Mouse (Mus musculus) heart, adult 8-10 months (tissue): ENCODE results near the gene Gm10300. TPM values are rescaled to one million over a fixed set of nuclear protein-coding genes. Genes with fewer than 3 reads are reported as not detected.

Experiments
- DNase-seq: peaks from one replicate; pipeline ENCODE4 v3.0.0; 2022; ENCODE audit warnings: low spot score
- total RNA-seq, 4 experiments: library from RNA; stranded (reverse); gene quantifications; 2 replicates each; pipeline ENCODE4 v1.2.4; 2022

Gene Gm10300
- total RNA-seq, 4 experiments from 2014 or later, result 0.12 to 0.29 (median 0.13) TPM; not detected in 1

GRCm38 (mm10) chr4:132051321-132052275 lies 22.9 kb upstream of the Gm10300 start:
- DNase-seq, result no peak

- DNase-seq, result no peak
These were observed 17.2 kb upstream of the Gm10300 start for GRCm38 (mm10) chr4:132057311-132057710.

DNA sequence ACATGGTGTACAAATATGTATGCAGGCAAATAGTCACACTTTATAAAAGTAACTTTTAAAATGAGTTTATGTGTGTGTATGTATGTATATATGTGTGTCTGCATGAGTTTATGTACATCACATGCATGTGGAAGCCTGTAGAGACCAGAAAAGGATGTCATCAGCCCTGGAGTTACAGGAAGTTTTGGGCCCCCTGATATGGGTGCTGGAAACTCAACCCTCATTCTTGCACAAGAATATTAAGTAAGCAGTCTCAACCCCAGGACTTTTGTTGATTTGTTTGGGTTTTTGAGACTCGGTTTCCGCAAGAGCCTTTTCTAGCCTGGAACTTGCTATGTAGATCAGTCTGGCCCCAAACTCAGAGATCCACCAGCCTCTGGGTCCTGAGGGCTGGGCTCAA lies 15.0 kb upstream of the Gm10300 start:
- DNase-seq, result no peak

DNA sequence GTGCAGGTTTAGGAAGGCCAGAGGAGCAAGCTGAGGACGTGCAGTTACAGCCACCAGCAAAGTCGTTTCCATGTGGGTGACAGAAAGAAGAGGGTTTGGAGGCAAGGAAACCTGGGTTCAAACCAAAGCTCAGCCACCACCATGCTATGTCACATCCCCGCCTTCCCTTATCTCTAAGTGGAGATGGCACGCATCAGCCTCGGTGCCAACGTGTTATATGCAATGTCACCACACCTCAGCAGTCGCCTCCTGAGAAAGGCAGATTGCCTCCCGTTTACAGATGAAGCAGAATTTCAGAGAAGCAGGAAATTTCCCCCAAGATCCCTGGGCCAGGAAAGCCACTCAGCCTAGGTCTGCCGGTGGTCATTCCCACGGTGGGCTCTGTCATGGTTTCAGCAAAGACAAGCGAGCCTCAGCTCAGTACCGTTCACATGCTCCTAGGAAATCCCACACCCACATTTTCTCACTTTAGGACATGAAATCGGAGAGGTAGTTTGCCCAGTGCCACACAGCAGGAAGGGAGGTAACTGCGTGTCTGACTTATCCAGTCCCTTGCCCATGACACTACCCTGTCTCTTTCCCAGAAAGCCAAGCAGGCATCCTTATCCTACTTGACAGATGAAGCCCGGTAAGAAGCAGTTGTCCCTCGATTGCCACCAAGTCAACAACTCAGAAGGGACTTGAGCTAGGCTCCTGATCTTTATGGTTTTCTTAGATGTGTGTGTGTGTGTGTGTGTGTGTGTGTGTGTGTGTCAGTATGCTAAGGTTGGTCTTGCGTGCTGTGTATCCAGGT lies 14.3 kb upstream of the Gm10300 start:
- no peak for DNase-seq

- DNase-seq, result no peak
These were observed 12.2 kb upstream of the Gm10300 start for GRCm38 (mm10) chr4:132062289-132062688.

GRCm38 (mm10) chr4:132062934-132063884 lies 11.3 kb upstream of the Gm10300 start:
- no peak for DNase-seq

GRCm38 (mm10) chr4:132064550-132064949 lies 9.9 kb upstream of the Gm10300 start:
- DNase-seq, result no peak

DNA sequence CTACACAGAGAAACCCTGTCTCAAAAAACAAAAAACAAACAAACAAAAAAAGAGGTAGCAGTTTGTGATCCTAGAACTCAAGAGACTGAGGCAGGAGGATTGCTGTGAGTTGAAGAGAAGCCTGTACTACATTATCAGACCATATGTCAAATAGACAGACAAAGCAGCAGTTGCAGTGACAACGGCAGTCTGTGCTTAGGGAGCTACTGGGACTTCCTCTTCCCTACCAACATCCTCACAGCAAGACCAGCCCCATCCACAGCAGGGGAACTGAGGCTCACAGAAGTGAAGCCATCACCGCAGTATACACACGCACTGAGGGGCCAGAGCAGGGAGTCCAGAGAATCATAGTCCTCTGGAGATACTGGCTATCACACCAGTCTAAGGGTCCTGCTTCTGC lies 8.9 kb upstream of the Gm10300 start:
- no peak for DNase-seq

- DNase-seq, result peak; percentile 87
These were observed 8.3 kb upstream of the Gm10300 start for GRCm38 (mm10) chr4:132066101-132066773.

- DNase-seq, result no peak
These were observed 7.2 kb upstream of the Gm10300 start for GRCm38 (mm10) chr4:132067112-132067937.

DNA sequence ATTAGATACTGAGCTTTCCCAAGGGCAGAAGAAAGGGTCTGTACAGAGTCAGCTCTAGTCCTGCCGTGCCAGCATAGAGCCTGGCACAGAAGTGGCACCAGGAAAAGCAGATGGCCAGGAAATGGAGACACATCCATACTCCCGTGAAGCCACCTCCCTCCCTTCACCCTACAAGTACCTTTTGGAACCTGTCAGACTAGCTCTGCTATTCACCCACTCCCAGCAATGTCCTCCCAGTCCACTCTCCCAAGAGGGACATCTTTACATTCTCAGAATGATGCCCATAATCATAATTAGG lies 6.6 kb upstream of the Gm10300 start:
- DNase-seq, result no peak

GRCm38 (mm10) chr4:132071674-132072073 lies 2.8 kb upstream of the Gm10300 start:
- no peak for DNase-seq

- DNase-seq, result no peak
These were observed 2.3 kb upstream of the Gm10300 start for GRCm38 (mm10) chr4:132072156-132072555.

- DNase-seq, result no peak
These were observed 1.6 kb upstream of the Gm10300 start for GRCm38 (mm10) chr4:132072946-132073345.

GRCm38 (mm10) chr4:132074933-132075769 lies 654 bp downstream of the Gm10300 start, which contains the start of gene Epb41:
Gene Epb41, minus strand, starts transcription at chr4:132075321.
- peak; percentile 98 for DNase-seq

- no peak for DNase-seq
These were observed 1.3 kb downstream of the Gm10300 start for GRCm38 (mm10) chr4:132075796-132076195.

DNA sequence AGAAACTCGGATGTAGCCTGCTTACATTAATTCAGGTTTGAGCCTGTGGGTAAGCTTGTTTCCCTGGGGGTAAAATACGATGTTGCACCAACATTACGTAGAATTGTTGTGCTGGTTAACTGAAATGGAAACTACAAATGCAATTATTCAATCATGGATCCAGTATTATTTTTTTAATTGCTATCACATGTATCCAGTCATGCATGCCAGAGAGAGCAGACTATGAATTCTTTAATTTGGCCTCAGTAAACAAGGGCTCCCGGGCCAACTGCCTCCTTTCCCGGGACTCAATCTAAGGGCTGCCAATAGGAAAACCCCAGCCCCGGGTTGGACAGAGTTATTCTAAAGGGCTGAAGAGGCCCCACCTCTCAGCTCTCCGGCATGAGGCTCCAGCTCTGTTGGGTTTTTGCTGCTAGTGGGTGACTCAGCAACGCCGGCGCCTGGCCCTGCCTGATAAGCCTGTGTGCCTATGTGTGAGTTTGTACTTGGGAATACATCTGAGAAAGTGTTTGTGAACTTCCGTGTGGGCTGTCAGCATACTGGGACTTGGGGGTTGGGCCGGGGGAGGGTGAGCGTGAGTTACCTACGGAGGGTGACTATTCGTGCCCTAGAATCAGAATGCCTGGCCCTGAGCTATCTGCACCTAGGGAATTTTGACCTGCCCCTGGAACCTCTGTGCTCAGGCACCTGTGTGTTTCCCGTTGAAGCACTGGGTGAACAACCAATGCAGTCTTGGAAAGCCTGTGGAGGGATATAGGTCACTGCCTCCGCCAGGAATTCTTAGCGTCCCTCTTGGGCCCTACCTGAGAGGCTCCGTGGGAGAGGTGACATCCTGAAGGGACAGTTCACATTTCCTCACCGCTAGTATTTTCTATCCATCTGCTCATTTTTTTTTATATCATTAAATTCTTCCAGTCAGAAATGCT lies 2.2 kb downstream of the Gm10300 start:
- DNase-seq, result peak; percentile 62

DNA sequence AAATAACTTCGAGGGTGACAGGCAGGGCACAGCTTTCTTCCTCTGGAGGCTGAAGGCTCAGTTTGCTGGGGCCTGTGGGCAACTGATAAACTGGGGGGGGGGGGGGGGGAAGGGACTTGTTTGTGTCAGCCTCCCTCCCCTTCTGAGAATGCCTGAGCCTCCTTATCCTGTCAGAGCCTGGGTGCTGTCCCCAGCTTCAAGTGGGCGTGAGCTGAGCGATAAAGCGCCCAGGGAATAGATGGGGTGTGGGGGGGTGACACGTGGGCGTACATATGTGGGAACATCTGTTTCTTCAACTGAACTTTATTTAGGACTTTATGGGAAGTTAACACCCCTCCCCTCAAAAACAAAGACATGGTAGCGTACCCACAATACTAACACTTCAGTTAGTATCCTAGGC lies 2.9 kb downstream of the Gm10300 start:
- DNase-seq, result no peak
